Comparison of ENCODE assay signal across 14 mouse cellular contexts in the genomic region with DNA sequence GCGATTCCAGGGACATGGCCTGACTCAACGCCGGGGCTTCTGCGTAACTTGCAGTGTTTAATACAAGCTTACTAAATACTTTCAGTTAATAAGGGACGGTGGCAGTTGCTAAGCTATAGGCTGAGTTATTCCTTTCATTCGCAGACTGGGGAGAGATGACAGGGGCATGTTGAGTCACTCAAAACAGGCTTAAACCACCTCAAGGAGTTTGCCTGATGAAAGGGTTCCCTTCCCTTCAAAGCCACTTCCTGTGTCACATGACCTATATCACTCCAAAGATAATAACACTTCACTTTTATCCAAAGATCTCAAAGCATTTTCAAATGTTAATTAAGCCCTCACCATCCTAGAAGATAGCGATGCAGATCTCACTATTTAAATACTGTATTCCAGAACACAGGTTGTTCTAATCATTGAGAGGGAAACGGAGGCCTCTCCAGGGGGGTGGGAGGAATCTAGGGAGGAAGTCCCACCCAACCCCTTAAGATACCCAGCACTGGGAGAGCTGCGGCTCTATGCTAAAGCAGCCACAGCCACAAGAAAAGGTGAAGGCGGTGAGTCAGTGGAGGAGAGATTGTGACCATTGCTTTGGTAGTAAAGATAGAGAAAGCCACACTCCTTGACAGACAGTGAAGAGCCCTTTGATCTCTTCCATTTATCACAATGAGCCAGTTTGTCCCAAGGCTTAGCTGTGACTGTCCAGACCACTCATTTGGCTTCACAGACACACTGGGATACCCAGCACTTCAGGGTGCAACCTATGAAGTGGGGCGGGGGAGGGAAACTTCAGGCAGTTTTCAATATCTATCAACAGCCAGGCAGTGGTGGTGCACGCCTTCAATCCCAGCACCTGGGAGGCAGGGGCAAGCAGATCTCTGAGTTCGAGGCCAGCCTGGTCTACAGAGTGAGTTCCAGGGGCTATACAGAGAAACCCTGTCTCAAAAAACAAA.
DNase-seq lines count a peak whose midpoint lies in the region; ATAC-seq and TF ChIP-seq lines count a peak whose summit lies in the region.
"Had no signal": no experiment of that assay in that cellular context is flagged by ENCODE, and none has a peak within 500 bp of the region (broad histone marks: within the 10 kb centered on the region; RNA-seq: fewer than 3 reads in every experiment).

No protein-coding gene starts in this region.

- DNase-seq in liver (peak; percentile 61), ES-CJ7 (ENCODE audit: low read depth, low spot score) (peak; percentile 4)
- DNase-seq in liver, postnatal 0 days = no peak
- DNase-seq in thymus, postnatal 0 days (ENCODE audit: low spot score) = peak; percentile 66
- no peak for DNase-seq in cerebellum, adult 11 months
- DNase-seq in left cerebral cortex, adult 9 months (ENCODE audit: low spot score in 2 of 2) = no peak
- no peak for DNase-seq in layer of hippocampus, postnatal 10 days (ENCODE audit: low spot score in 2 of 2)
- DNase-seq: cerebellum, postnatal 25 days; gastrocnemius, postnatal 36 days; heart, postnatal 14 days; retina, postnatal 1 day had no signal

- no peak overlapping the region for H3K4me3 ChIP-seq in liver, postnatal 0 days (ENCODE audit: low read depth, low read length)
- no peak overlapping the region for H3K4me3 ChIP-seq in liver, embryonic 12.5 days
- H3K4me3 ChIP-seq: embryonic facial prominence, embryonic 13.5 days had no signal

- H3K4me2 ChIP-seq in liver, postnatal 0 days (ENCODE audit: low read depth, low read length) = no peak overlapping the region
- peak overlapping the region; percentile 34 for H3K4me2 ChIP-seq in liver, embryonic 12.5 days
- H3K4me2 ChIP-seq: embryonic facial prominence, embryonic 13.5 days had no signal

- H3K27ac ChIP-seq in liver, postnatal 0 days (ENCODE audit: low read depth) = no peak overlapping the region
- peak overlapping the region; percentile 62 for H3K27ac ChIP-seq in liver, embryonic 12.5 days
- H3K27ac ChIP-seq: embryonic facial prominence, embryonic 13.5 days had no signal

- H3K36me3 ChIP-seq in liver, postnatal 0 days (replicated peaks; ENCODE audit: insufficient read depth, low read length) = no peaks in the 10 kb centered on the region
- no peaks in the 10 kb centered on the region for H3K36me3 ChIP-seq in liver, embryonic 12.5 days
- H3K36me3 ChIP-seq: embryonic facial prominence, embryonic 13.5 days had no signal

- H3K27me3 ChIP-seq in liver, postnatal 0 days (ENCODE audit: insufficient read depth, low read length) = no peaks in the 10 kb centered on the region
- H3K27me3 ChIP-seq in liver, embryonic 12.5 days (replicated peaks) = peaks cover 5% of the 10 kb centered on the region

- no peak for TF ChIP-seq EP300 in liver, postnatal 0 days (IDR thresholded peaks at IDR 0.05; ENCODE audit: low read depth)

- 53% methylated on average over 13 of the region's 13 CpGs for WGBS in liver, postnatal 0 days (ENCODE audit: insufficient replicate concordance)
- 35% methylated on average over 13 of the region's 13 CpGs for WGBS in liver, embryonic 12.5 days (ENCODE audit: insufficient replicate concordance)

- peaks cover 9% of the 10 kb centered on the region; the same call in 1 of the 2 replicates for H3K4me1 ChIP-seq in liver, postnatal 0 days (ENCODE audit: insufficient read depth)
- peaks cover 45% of the 10 kb centered on the region for H3K4me1 ChIP-seq in liver, embryonic 12.5 days

- no peak for TF ChIP-seq CTCF in liver, postnatal 0 days (IDR thresholded peaks at IDR 0.05; ENCODE audit: low read depth)

- no peak for ATAC-seq in liver, postnatal 0 days
- ATAC-seq in liver, embryonic 12.5 days = peak; percentile 77
- ATAC-seq: inflammation-experienced regulatory T-cells, adult 6 months had no signal

- H3K9ac ChIP-seq in liver, postnatal 0 days (replicated peaks) = no peak overlapping the region
- peak overlapping the region; percentile 34; the same call in 1 of the 2 replicates for H3K9ac ChIP-seq in liver, embryonic 12.5 days
- H3K9ac ChIP-seq: embryonic facial prominence, embryonic 13.5 days had no signal

- no peaks in the 10 kb centered on the region for H3K9me3 ChIP-seq in liver, postnatal 0 days (ENCODE audit: low read length)
- H3K9me3 ChIP-seq in liver, embryonic 12.5 days (replicated peaks) = no peaks in the 10 kb centered on the region
- H3K9me3 ChIP-seq: embryonic facial prominence, embryonic 13.5 days had no signal

Comparison
In these comparisons a context has a peak if more than half of its experiments do, and no peak if none do; other contexts are left out.
1. DNase-seq: peak in liver (single experiment), ES-CJ7 (single experiment) and thymus, postnatal 0 days (single experiment); none in liver, postnatal 0 days (single experiment), cerebellum, adult 11 months (single experiment), left cerebral cortex, adult 9 months (0 of 2) and layer of hippocampus, postnatal 10 days (0 of 2).